Mouse (Mus musculus) adrenal gland, adult 10 weeks (tissue): Measurements from ENCODE around the gene Gm8926. TPM values are rescaled to one million over a fixed set of nuclear protein-coding genes. Genes with fewer than 3 reads are reported as not detected.

Experiments
- polyA plus RNA-seq: library from polyadenylated mRNA; stranded (reverse); fragments of 350-450 nt; fragmentation: Illumina TruSeq; extraction: RNeasy Lipid Tissue Mini Kit (QIAGEN cat#74804); gene quantifications from one replicate; pipeline ENCODE4 v1.2.3, GENCODE M21; 2014; ENCODE audit warnings: low read depth, low replicate concordance

The Gm8926 gene
- polyA plus RNA-seq: not detected

GRCm38 (mm10) chr5:11770248-11770647, at the start of gene Gm8926:
Gene Gm8926, plus strand, starts transcription at chr5:11770548.

Other genes with a start within 250 kb of the Gm8926 start
- not detected for gene Gm6460, start 175.6 kb upstream of the Gm8926 start, polyA plus RNA-seq
- gene Gm8922, start 88.6 kb upstream of the Gm8926 start, polyA plus RNA-seq: not detected
- gene Gm6465, start 75.0 kb downstream of the Gm8926 start, polyA plus RNA-seq: not detected
- gene 4933402N22Rik, start 147.5 kb downstream of the Gm8926 start, polyA plus RNA-seq: not detected